Mouse (Mus musculus): ENCODE data around the gene Echdc3.

DNA sequence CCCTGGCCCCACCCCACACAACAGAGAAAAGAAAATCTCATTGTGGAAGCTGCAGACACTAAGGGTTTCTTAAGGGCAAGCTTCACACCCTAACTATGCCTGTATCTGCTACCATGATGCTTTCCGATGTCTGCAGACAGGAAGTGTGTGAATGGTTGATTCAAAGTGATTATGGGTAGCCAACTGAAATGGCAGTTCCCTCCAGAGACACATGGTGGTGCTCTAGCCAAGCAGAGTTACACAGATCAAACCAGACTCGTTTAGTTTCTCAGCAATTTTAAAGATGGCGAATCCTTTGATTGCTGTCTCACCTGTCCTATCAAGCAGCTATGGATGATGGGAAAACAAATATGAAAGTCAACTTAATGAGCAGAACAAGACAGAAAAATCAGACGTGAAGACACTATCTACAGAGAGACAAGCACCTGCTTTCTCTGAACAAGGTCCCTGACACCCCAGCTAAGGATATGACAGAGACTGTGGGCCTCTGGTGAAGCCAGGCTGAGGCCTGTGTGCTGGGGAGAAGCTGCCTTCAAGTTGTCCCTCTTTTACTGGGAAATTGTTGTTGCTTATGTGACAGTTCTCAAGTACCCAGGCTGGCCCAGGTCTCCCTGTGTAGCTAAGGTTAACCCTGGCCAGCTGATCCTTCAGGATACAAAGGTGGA is 7.4 kb upstream of the Echdc3 start:
- TF ChIP-seq CTCF (IDR thresholded peaks at IDR 0.05; ENCODE audit: low read depth): peak; percentile 98
- no peak for TF ChIP-seq EP300 (IDR thresholded peaks at IDR 0.05; ENCODE audit: low read depth)

Measured in heart, postnatal 0 days (tissue).